Mouse (Mus musculus): Measurements from ENCODE around the gene Ccdc86. TPM values are rescaled to one million over a fixed set of nuclear protein-coding genes. Genes with fewer than 3 reads are reported as not detected.

The Ccdc86 gene
- total RNA-seq (2021) (1 to 10 TPM; 6.9 to 7.1 TPM), polyA plus RNA-seq (2012; rRNA removed) (3.0 and 3.1 TPM in 2 replicates)
- long read RNA-seq, transcript Ccdc86-201 (4 exons, 3,003 nt): major isoform, 5 of 5 reads
- long read RNA-seq, partial matches to known transcripts: 0 of 5 reads
- long read RNA-seq, other reads (novel, unspliced or antisense): 0 of 5 reads

GRCm38 (mm10) chr19:10949112-10949511 is at the start of gene Ccdc86:
Ccdc86 (minus strand) TSS chr19:10949266.
- intact Hi-C loops (cut with DNase I): loop anchor here (2.0 kb wide), 1 partner anchor 54 kb away; the partner anchor contains the start of gene Prpf19
- WGBS: under 1% methylated on average over 30 of the region's 30 CpGs

DNA sequence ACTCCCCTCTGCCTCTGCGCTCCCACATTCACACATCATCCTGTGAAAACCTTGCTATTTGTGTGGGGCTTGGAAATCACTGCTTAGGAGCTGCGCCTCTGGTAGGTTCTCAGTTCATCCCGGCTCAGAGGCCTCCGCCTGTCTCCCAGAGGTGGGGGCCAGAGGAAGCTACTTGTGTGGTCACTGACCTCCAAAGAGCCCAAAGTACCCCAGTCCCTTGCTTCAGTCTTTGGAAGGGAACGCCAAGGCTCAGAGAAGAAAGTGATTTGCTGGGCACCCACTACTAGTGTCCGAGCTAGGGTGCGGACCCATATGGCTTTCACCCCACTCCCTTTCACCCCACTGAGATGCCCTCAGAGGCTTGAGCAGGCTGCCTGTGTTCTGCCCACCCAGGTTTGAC is 44.1 kb upstream of the Ccdc86 start, which contains the start of gene Ms4a15:
Gene Ms4a15 (minus strand): TSS at position 101 of the 400 bp plus-strand sequence.
- DNase-seq: no peak
- TF ChIP-seq CTCF (IDR thresholded peaks at IDR 0.05) (no peak), POLR2A (IDR thresholded peaks at IDR 0.05; ENCODE audit: insufficient read depth, low read depth, low read length) (no peak), EP300 (IDR thresholded peaks at IDR 0.05; ENCODE audit: insufficient read depth, low read depth, low read length) (no peak)
- Histone ChIP-seq H3K4me1 (ENCODE audit: control insufficient read depth, insufficient read depth, low read length) (no peaks in the 10 kb centered on the region), H3K36me3 (ENCODE audit: control insufficient read depth, insufficient read depth, low read length) (no peaks in the 10 kb centered on the region), H3K4me3 (no peak within 1 kb of the TSS), H3K79me2 (replicated peaks; ENCODE audit: control insufficient read depth, insufficient read depth, low read length) (no peaks in the 10 kb centered on the region), H3K27ac (no peak within 1 kb of the TSS), H3K27me3 (ENCODE audit: control insufficient read depth, insufficient read depth, low read length) (no peaks in the 10 kb centered on the region), H3K9ac (ENCODE audit: low read depth, low read length) (no peak within 1 kb of the TSS)
- intact Hi-C loops (cut with DNase I): no loop called here
- WGBS: 87% methylated on average over 7 of the region's 7 CpGs

More at GRCm38 (mm10) chr19:10949112-10949511, at the start of gene Ccdc86:
- Histone ChIP-seq H3K27me3 (ENCODE audit: control insufficient read depth, insufficient read depth, low read length) (no peaks in the 10 kb centered on the region), H3K9ac (ENCODE audit: low read depth, low read length) (peak within 1 kb of the TSS; percentile 63), H3K79me2 (replicated peaks; ENCODE audit: control insufficient read depth, insufficient read depth, low read length) (no peaks in the 10 kb centered on the region), H3K27ac (peak within 1 kb of the TSS; percentile 74), H3K4me3 (peak within 1 kb of the TSS; percentile 65), H3K4me1 (ENCODE audit: control insufficient read depth, insufficient read depth, low read length) (peaks cover 9% of the 10 kb centered on the region), H3K36me3 (ENCODE audit: control insufficient read depth, insufficient read depth, low read length) (no peaks in the 10 kb centered on the region)
- peak; percentile 95 to 96 for DNase-seq
- TF ChIP-seq POLR2A (IDR thresholded peaks at IDR 0.05; ENCODE audit: insufficient read depth, low read depth, low read length): peak; percentile 84
- TF ChIP-seq EP300 (IDR thresholded peaks at IDR 0.05; ENCODE audit: insufficient read depth, low read depth, low read length): peak; percentile 66; the same call in 1 of the 2 replicates
- no peak for TF ChIP-seq CTCF (IDR thresholded peaks at IDR 0.05)

DNA sequence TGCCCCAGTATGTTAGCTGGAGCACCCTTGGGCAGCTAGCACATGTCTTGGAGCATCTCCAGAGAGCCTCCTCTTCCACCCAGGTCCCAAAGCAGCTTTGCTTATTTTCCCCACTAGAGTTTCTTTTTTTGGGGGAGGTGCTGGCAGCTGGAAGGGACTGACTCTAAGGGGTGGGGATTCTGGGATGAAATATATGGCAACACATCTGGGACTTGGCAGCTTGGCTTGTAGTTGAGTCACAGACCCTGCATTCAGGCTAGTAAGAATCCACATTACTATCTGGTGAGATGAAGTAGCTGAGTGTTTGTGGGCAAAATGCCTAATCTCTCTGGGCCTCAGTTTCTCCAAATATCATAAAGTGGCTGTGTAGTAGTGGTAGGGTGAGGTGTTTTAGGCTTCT is 42.8 kb upstream of the Ccdc86 start:
- TF ChIP-seq POLR2A (IDR thresholded peaks at IDR 0.05; ENCODE audit: insufficient read depth, low read depth, low read length) (no peak), EP300 (IDR thresholded peaks at IDR 0.05; ENCODE audit: insufficient read depth, low read depth, low read length) (no peak), CTCF (IDR thresholded peaks at IDR 0.05) (no peak)
- Histone ChIP-seq H3K27me3 (ENCODE audit: control insufficient read depth, insufficient read depth, low read length) (no peaks in the 10 kb centered on the region), H3K79me2 (replicated peaks; ENCODE audit: control insufficient read depth, insufficient read depth, low read length) (no peaks in the 10 kb centered on the region), H3K9ac (ENCODE audit: low read depth, low read length) (no peak overlapping the region), H3K36me3 (ENCODE audit: control insufficient read depth, insufficient read depth, low read length) (no peaks in the 10 kb centered on the region), H3K27ac (no peak overlapping the region), H3K4me3 (no peak overlapping the region), H3K4me1 (ENCODE audit: control insufficient read depth, insufficient read depth, low read length) (no peaks in the 10 kb centered on the region)
- intact Hi-C loops (cut with DNase I): no loop called here
- no peak for DNase-seq

- Histone ChIP-seq H3K9ac (ENCODE audit: low read depth, low read length) (no peak overlapping the region), H3K36me3 (ENCODE audit: control insufficient read depth, insufficient read depth, low read length) (no peaks in the 10 kb centered on the region)
- WGBS: 31% methylated on average over 1 of the region's 1 CpGs
Observed at GRCm38 (mm10) chr19:10990751-10991150, 41.7 kb upstream of the Ccdc86 start.

GRCm38 (mm10) chr19:10988563-10988962 is 39.5 kb upstream of the Ccdc86 start:
- Histone ChIP-seq H3K9ac (ENCODE audit: low read depth, low read length) (no peak overlapping the region), H3K36me3 (ENCODE audit: control insufficient read depth, insufficient read depth, low read length) (no peaks in the 10 kb centered on the region), H3K4me1 (ENCODE audit: control insufficient read depth, insufficient read depth, low read length) (no peaks in the 10 kb centered on the region), H3K27me3 (ENCODE audit: control insufficient read depth, insufficient read depth, low read length) (no peaks in the 10 kb centered on the region), H3K27ac (no peak overlapping the region), H3K4me3 (no peak overlapping the region), H3K79me2 (replicated peaks; ENCODE audit: control insufficient read depth, insufficient read depth, low read length) (no peaks in the 10 kb centered on the region)
- TF ChIP-seq POLR2A (IDR thresholded peaks at IDR 0.05; ENCODE audit: insufficient read depth, low read depth, low read length) (no peak), CTCF (IDR thresholded peaks at IDR 0.05) (no peak), EP300 (IDR thresholded peaks at IDR 0.05; ENCODE audit: insufficient read depth, low read depth, low read length) (no peak)
- WGBS: 96% methylated on average over 1 of the region's 1 CpGs
- intact Hi-C loops (cut with DNase I): no loop called here
- DNase-seq: no peak

More at GRCm38 (mm10) chr19:10990751-10991150, 41.7 kb upstream of the Ccdc86 start:
- no peaks in the 10 kb centered on the region for H3K27me3 ChIP-seq (ENCODE audit: control insufficient read depth, insufficient read depth, low read length)
- no peak overlapping the region for H3K4me3 ChIP-seq
- TF ChIP-seq EP300 (IDR thresholded peaks at IDR 0.05; ENCODE audit: insufficient read depth, low read depth, low read length) (no peak), CTCF (IDR thresholded peaks at IDR 0.05) (no peak), POLR2A (IDR thresholded peaks at IDR 0.05; ENCODE audit: insufficient read depth, low read depth, low read length) (no peak)
- H3K79me2 ChIP-seq (replicated peaks; ENCODE audit: control insufficient read depth, insufficient read depth, low read length): no peaks in the 10 kb centered on the region
- H3K4me1 ChIP-seq (ENCODE audit: control insufficient read depth, insufficient read depth, low read length): no peaks in the 10 kb centered on the region
- intact Hi-C loops (cut with DNase I): no loop called here
- H3K27ac ChIP-seq: no peak overlapping the region
- DNase-seq: no peak

GRCm38 (mm10) chr19:10985889-10986288 is 36.8 kb upstream of the Ccdc86 start:
- Histone ChIP-seq H3K9ac (ENCODE audit: low read depth, low read length) (no peak overlapping the region), H3K79me2 (replicated peaks; ENCODE audit: control insufficient read depth, insufficient read depth, low read length) (no peaks in the 10 kb centered on the region), H3K27ac (no peak overlapping the region), H3K4me3 (no peak overlapping the region), H3K4me1 (ENCODE audit: control insufficient read depth, insufficient read depth, low read length) (no peaks in the 10 kb centered on the region), H3K27me3 (ENCODE audit: control insufficient read depth, insufficient read depth, low read length) (no peaks in the 10 kb centered on the region), H3K36me3 (ENCODE audit: control insufficient read depth, insufficient read depth, low read length) (no peaks in the 10 kb centered on the region)
- intact Hi-C loops (cut with DNase I): no loop called here
- DNase-seq: no peak
- WGBS: 88% methylated on average over 4 of the region's 4 CpGs
- TF ChIP-seq CTCF (IDR thresholded peaks at IDR 0.05): no peak
- TF ChIP-seq POLR2A (IDR thresholded peaks at IDR 0.05; ENCODE audit: insufficient read depth, low read depth, low read length): no peak
- no peak for TF ChIP-seq EP300 (IDR thresholded peaks at IDR 0.05; ENCODE audit: insufficient read depth, low read depth, low read length)

Data from heart, adult 2 months (tissue).